Mouse (Mus musculus): Measurements from ENCODE around the gene Edem1.

DNA sequence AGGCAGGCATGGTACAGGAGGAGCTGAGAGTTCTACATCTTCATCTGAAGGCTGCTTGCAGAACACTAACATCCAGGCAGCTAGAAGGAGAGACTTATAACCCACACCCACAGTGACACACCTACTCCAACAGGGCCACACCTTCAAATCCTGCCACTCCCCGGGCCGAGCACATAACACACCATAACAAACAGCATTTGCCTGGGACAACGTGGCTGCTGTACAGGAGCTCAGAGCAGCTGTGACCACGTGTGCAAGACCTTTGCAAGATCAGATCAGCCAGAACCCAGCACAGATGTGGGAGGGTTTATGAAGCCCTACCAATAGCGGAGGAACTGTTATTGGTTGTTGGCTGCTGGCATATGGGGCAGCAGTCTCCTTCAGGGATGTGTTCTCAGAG lies 37.9 kb downstream of the Edem1 start:
- TF ChIP-seq POLR2A (IDR thresholded peaks at IDR 0.05; ENCODE audit: insufficient read depth, low read length): no peak
- no peak for TF ChIP-seq CTCF (IDR thresholded peaks at IDR 0.05; ENCODE audit: low read depth, low read length)

All from ES-Bruce4 (cell line).